Mouse (Mus musculus) lung, postnatal 0 days (tissue): ENCODE measurements around the gene Gstm1. TPM values are rescaled to one million over a fixed set of nuclear protein-coding genes. Genes with fewer than 3 reads are reported as not detected.
"Not testable (repeated sequence)": the region's sequence is repeated elsewhere in the genome, so short reads cannot be mapped to it uniquely, and the experiment has no call there.

Experiments used
- ATAC-seq: fragments of 200-750 bp; cut with Nextera tagmentation; 2 replicates; pipeline ENCODE4 v1.8.0; 2017; ENCODE audit warnings: moderate library complexity
- DNase-seq: peaks from one replicate; pipeline ENCODE4 v3.0.0-alpha.2; 2016; ENCODE audit warnings: low spot score
- H3K27ac ChIP-seq: fragments of 300-500 bp; sonication (generic); 2 replicates; pipeline ENCODE4 v1.5.1; 2014; ENCODE audit warnings: antibody characterized with exemption, mild to moderate bottlenecking, low read length, mixed read lengths
- H3K27me3 ChIP-seq: fragments of 300-500 bp; sonication (generic); replicated peaks from 2 replicates; pipeline ENCODE4 v1.6.1; 2014; ENCODE audit warnings: low read length, mixed read lengths; ENCODE audit not compliant: insufficient read depth
- H3K36me3 ChIP-seq: fragments of 300-500 bp; sonication (generic); 2 replicates; pipeline ENCODE4 v1.6.1; 2014; ENCODE audit warnings: low read length, mixed read lengths; ENCODE audit not compliant: insufficient read depth
- H3K4me1 ChIP-seq: fragments of 300-500 bp; sonication (generic); 2 replicates; pipeline ENCODE4 v1.6.1; 2014; ENCODE audit warnings: antibody characterized with exemption, low read depth, low read length, mixed read lengths; ENCODE audit not compliant: insufficient read depth
- H3K4me2 ChIP-seq: fragments of 300-500 bp; sonication (generic); replicated peaks from 2 replicates; pipeline ENCODE4 v1.6.1; 2014; ENCODE audit warnings: low read depth, mild to moderate bottlenecking, low read length, moderate library complexity, mixed read lengths
- H3K4me3 ChIP-seq: fragments of 300-500 bp; sonication (generic); 2 replicates; pipeline ENCODE4 v1.5.1; 2014; ENCODE audit warnings: low read depth, low read length
- H3K9ac ChIP-seq: fragments of 300-500 bp; sonication (generic); replicated peaks from 2 replicates; pipeline ENCODE4 v1.6.1; 2014; ENCODE audit warnings: low read depth, mild to moderate bottlenecking
- H3K9me3 ChIP-seq: fragments of 300-500 bp; sonication (generic); 2 replicates; pipeline ENCODE4 v1.6.1; 2016; ENCODE audit warnings: low read length, mixed read lengths
- CTCF ChIP-seq: IDR thresholded peaks from 2 replicates; pipeline ENCODE4 v1.5.1; 2016; ENCODE audit warnings: antibody characterized with exemption, mild to moderate bottlenecking
- EP300 ChIP-seq: IDR thresholded peaks from 2 replicates; pipeline ENCODE4 v1.6.1; 2016; ENCODE audit warnings: antibody characterized with exemption, mild to moderate bottlenecking, control low read depth
- WGBS: fragments of 180-500 bp; shearing (Covaris S2); extraction: QIAGEN DNeasy Blood & Tissue Kit; methylation state at CpG from one replicate; pipeline ENCODE4 v1.1.7; 2014; 5-methylcytosine and 5-hydroxymethylcytosine counted together
- polyA plus RNA-seq: library from polyadenylated mRNA; unstranded; fragments of >200 nt; fragmentation: Nextera tagmentation; extraction: Ambion mirVana; gene quantifications from 2 replicates; pipeline ENCODE4 v1.2.1, GENCODE M21; 2015

Gstm1 gene
- polyA plus RNA-seq, 1 experiment from 2014 or later, result 249 TPM

GRCm38 (mm10) chr3:108010286-108010685 lies 7.5 kb downstream of the Gstm1 start:
- no peak for TF ChIP-seq CTCF
- TF ChIP-seq EP300, result no peak
- Histone ChIP-seq H3K27me3 (no peaks in the 10 kb centered on the region), H3K4me2 (no peak overlapping the region), H3K9ac (no peak overlapping the region), H3K36me3 (no peaks in the 10 kb centered on the region), H3K4me1 (0 out of 2 replicates have a peak, but pooled peaks cover 8% of the 10 kb centered on the region), H3K4me3 (no peak overlapping the region), H3K27ac (no peak overlapping the region), H3K9me3 (no peaks in the 10 kb centered on the region)
- DNase-seq (peak; percentile 47), ATAC-seq (peak; percentile 32; the same call in 1 of the 2 replicates)
- 52% methylated on average over 2 of the region's 2 CpGs for WGBS

GRCm38 (mm10) chr3:108002021-108002420 lies 15.8 kb downstream of the Gstm1 start:
- Histone ChIP-seq H3K27ac (no peak overlapping the region), H3K36me3 (no peaks in the 10 kb centered on the region), H3K4me3 (no peak overlapping the region), H3K4me1 (no peaks in the 10 kb centered on the region), H3K4me2 (no peak overlapping the region), H3K9me3 (no peaks in the 10 kb centered on the region), H3K27me3 (no peaks in the 10 kb centered on the region), H3K9ac (no peak overlapping the region)
- peak; percentile 47 for DNase-seq
- TF ChIP-seq EP300 (peak; percentile 88), CTCF (no peak)
- WGBS, result 41% methylated on average over 8 of the region's 8 CpGs
- peak; percentile 41; the same call in 1 of the 2 replicates for ATAC-seq

DNA sequence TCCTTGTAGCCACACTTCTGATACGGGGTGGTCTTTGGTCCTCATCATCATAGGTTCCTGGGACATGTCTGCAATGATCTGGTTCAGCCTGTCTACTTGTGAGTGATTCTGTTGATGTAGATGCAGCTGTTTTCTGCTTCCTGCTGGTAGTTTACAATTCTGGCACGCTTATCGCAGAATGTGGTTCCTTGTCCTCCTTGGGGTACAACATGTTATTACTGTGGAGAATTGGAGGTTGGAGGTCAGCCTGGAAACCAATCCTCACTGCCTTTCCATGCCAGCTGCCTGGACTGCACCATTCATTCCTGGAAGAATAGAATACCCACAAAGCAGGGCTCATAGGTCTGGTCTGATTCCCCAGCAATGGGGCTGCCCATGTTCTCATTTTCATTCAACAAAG lies 18.3 kb downstream of the Gstm1 start:
- WGBS, result 52% methylated on average over 3 of the region's 3 CpGs

GRCm38 (mm10) chr3:107998591-107998990 lies 19.2 kb downstream of the Gstm1 start:
- H3K27me3 ChIP-seq, result no peaks in the 10 kb centered on the region
- WGBS, result 88% methylated on average over 3 of the region's 3 CpGs
- no peak for TF ChIP-seq CTCF
- TF ChIP-seq EP300, result no peak

More for the DNA sequence above, 18.3 kb downstream of the Gstm1 start:
- Histone ChIP-seq H3K9ac (no peak overlapping the region), H3K27ac (no peak overlapping the region), H3K4me2 (no peak overlapping the region), H3K4me3 (no peak overlapping the region), H3K9me3 (no peaks in the 10 kb centered on the region), H3K4me1 (no peaks in the 10 kb centered on the region), H3K27me3 (no peaks in the 10 kb centered on the region), H3K36me3 (no peaks in the 10 kb centered on the region)
- TF ChIP-seq CTCF, result no peak
- no peak for TF ChIP-seq EP300
- ATAC-seq, result no peak
- no peak for DNase-seq

DNA sequence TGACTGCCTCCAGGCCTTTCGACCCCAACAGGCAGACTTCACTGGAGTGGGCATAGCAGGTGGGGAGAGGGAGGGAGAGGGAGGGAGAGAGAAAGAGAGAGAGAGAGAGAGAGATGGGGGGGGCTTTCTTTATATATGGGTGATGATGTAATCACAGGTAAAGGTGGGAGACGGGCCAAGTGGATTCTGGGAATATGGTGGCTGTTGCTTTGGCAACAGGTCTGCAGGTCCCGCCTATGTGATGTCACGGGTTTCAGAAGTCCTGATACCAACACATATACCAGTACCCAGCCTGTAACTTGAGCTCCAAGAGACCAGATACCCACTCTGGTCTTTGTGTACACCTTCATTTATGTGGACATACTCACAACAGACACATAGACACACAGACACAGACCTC lies 21.2 kb downstream of the Gstm1 start:
- Histone ChIP-seq H3K4me3 (no peak overlapping the region), H3K4me1 (no peaks in the 10 kb centered on the region), H3K27me3 (no peaks in the 10 kb centered on the region), H3K4me2 (no peak overlapping the region), H3K27ac (no peak overlapping the region), H3K36me3 (no peaks in the 10 kb centered on the region), H3K9ac (no peak overlapping the region), H3K9me3 (no peaks in the 10 kb centered on the region)
- no peak for ATAC-seq
- no peak for TF ChIP-seq EP300
- TF ChIP-seq CTCF, result no peak
- WGBS, result 92% methylated on average over 4 of the region's 4 CpGs
- no peak for DNase-seq

More at GRCm38 (mm10) chr3:107998591-107998990, 19.2 kb downstream of the Gstm1 start:
- no peaks in the 10 kb centered on the region for H3K4me1 ChIP-seq
- no peak overlapping the region for H3K4me3 ChIP-seq
- H3K9me3 ChIP-seq, result no peaks in the 10 kb centered on the region
- no peak overlapping the region for H3K9ac ChIP-seq
- H3K4me2 ChIP-seq, result no peak overlapping the region
- no peak overlapping the region for H3K27ac ChIP-seq
- ATAC-seq (no peak), DNase-seq (no peak)
- H3K36me3 ChIP-seq, result no peaks in the 10 kb centered on the region

GRCm38 (mm10) chr3:107995974-107996373 lies 21.8 kb downstream of the Gstm1 start:
- H3K36me3 ChIP-seq, H3K27ac ChIP-seq, ATAC-seq, H3K4me3 ChIP-seq, H3K4me2 ChIP-seq, DNase-seq, H3K27me3 ChIP-seq, H3K4me1 ChIP-seq, H3K9me3 ChIP-seq, H3K9ac ChIP-seq: not testable (repeated sequence)
- 73% methylated on average over 2 of the region's 2 CpGs for WGBS

- ATAC-seq (peak; percentile 96), DNase-seq (peak; percentile 94)
- Histone ChIP-seq H3K27me3 (no peaks in the 10 kb centered on the region), H3K4me1 (no peaks in the 10 kb centered on the region), H3K9me3 (no peaks in the 10 kb centered on the region), H3K9ac (no peak within 1 kb of the TSS), H3K36me3 (no peaks in the 10 kb centered on the region), H3K27ac (peak within 1 kb of the TSS; percentile 80), H3K4me2 (peak within 1 kb of the TSS; percentile 30), H3K4me3 (peak within 1 kb of the TSS; percentile 10; the same call in 1 of the 2 replicates)
- 18% methylated on average over 8 of the region's 8 CpGs for WGBS
- TF ChIP-seq CTCF (no peak), EP300 (no peak)
Measured at GRCm38 (mm10) chr3:107986041-107986562, 31.7 kb downstream of the Gstm1 start, which contains the start of gene Gstm2. TSS of gene Gstm2 (minus strand) at chr3:107986453.

GRCm38 (mm10) chr3:107985141-107985540 lies 32.6 kb downstream of the Gstm1 start:
- not testable (repeated sequence) for ATAC-seq
- Histone ChIP-seq H3K27ac (peak overlapping the region; percentile 80), H3K4me2 (0 out of 2 replicates have a peak overlapping the region, but pooled peaks have one; percentile 30)

More at GRCm38 (mm10) chr3:107985141-107985540, 32.6 kb downstream of the Gstm1 start:
- not testable (repeated sequence) for DNase-seq, H3K36me3 ChIP-seq, H3K27me3 ChIP-seq, H3K9me3 ChIP-seq, H3K4me3 ChIP-seq, H3K4me1 ChIP-seq, H3K9ac ChIP-seq
- 95% methylated on average over 2 of the region's 2 CpGs for WGBS
